Mouse (Mus musculus) thymus, postnatal 25 days (tissue): Measurements from ENCODE around the gene Ube2j2.

Source experiments
- DNase-seq: peaks from one replicate; pipeline ENCODE4 v3.0.0; 2022

The Ube2j2 gene

GRCm38 (mm10) chr4:155943534-155944249 is at the start of gene Ube2j2:
Gene Ube2j2, plus strand, starts transcription at chr4:155943831.
- DNase-seq = peak; percentile 95

GRCm38 (mm10) chr4:155894311-155894881 is 49.2 kb upstream of the Ube2j2 start:
- DNase-seq = peak; percentile 70

DNA sequence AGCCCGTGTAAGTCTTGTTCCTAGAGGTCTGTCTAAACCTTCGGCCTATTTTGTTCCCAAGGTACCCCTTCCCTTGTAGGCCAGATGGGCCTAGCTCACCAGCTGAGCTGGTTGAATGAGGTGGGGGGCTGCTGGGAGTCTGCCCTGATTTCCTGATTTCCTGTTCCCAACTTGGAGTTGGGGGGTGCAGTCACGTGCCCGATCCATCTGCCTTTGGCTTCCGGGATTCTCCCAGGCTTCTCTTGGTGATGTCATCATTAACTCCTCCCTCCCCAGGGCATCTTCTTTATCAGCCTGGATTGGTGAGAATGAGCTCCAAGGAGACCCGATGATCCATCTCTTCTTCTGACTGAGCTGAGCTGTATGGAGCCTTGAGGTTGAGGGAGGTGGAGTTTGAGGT is 48.4 kb upstream of the Ube2j2 start:
- no peak for DNase-seq

GRCm38 (mm10) chr4:155895826-155896225 is 47.8 kb upstream of the Ube2j2 start:
- DNase-seq = no peak

DNA sequence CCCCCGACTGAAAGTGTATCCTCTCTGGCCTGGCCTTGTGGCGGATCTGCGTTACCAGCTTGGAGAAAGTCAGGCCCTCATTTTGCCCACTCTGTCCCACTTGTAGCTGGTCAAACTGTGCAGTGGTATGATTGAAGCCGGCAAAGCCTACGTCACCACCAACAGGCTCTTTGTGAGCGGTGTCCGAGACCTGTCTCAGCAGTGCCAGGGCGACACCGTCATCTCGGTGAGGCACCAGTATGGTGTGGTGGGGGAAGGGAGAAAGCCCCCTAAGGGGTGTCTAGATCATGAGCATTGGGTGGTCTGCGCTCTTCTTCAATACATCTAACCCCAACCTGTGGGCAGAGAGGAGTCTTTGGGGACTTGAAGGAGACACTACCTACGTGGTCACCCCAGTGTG is 47.2 kb upstream of the Ube2j2 start:
- DNase-seq = no peak

DNA sequence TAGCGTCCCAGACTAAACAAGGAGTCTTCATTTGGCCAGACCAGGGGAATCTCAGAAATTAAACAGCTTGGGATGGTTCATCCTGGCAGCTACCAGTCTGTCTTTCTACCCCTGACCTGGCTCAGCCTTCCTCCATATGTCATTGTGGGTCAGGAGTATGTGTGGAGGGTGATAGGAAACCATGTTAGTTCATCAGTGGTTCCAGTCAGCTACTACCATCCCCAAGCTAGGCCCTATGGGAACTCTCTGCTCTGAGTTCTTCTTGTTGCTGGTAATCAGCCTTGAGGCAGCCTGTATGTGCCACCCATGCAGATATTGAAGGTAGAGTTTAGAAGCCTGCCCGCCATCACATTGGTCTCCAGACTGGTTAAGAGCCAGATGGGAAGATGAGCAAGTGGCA is 45.3 kb upstream of the Ube2j2 start:
- no peak for DNase-seq

- DNase-seq = no peak
Observed at GRCm38 (mm10) chr4:155899355-155899754, 44.3 kb upstream of the Ube2j2 start.

DNA sequence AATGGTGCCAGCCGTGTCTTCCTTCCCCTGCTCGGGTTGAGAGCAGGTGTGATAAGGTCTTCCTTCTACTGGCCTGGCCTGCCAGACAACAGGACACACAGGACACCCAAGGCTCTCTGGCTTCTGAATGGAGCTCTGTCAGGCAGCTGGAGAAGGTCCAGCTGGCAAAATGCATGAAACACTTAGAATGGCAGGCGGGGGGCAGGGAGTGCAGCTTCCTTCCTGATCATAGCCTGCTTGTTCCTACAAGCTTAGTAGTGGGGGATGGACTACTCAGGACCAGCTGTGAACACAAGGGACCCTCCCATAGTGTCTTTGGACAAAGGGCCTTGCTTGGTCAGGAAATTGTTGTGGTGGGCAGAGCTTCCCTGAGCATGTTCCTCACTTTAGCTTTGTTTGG is 42.4 kb upstream of the Ube2j2 start:
- no peak for DNase-seq

- DNase-seq = no peak
Observed at GRCm38 (mm10) chr4:155903246-155903645, 40.4 kb upstream of the Ube2j2 start.

DNA sequence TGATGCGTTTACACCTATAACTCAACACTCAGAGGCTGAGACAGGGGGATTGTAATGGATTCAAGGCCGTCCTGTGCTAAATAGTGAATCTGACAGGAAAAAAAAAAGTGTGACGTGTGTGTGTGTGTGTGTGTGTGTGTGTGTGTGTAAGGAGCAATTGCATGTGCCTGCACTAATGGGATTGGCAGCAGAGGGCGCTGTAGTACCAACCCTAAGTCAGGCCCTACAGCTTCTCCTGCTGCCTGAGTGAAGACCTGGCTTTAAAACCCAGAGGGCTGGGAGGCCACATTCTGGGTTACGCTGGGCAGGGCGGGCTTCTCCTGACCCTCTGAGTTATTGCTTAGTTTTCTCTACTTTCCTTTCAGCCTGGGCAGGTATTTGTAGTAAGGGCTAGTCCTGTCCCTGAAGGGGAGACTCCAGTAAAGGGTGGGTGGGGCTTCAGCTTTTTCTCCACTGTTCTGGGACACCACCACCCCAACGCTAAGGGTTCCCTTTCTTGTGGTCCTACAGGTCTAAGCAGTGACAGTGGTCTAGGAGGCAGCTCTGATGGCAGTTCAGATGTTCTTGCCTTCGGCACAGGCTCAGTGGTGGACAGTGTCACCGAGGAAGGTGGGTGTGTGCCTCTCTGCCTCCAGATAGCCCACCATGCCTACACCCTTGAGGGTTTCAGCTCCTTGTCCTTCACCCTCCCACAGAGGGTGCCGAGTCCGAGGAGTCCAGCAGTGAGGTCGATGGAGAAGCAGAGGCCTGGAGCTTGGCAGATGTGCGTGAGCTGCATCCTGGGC is 39.1 kb upstream of the Ube2j2 start:
- DNase-seq = no peak

- DNase-seq = no peak
Observed at GRCm38 (mm10) chr4:155905634-155906033, 38.0 kb upstream of the Ube2j2 start.

DNA sequence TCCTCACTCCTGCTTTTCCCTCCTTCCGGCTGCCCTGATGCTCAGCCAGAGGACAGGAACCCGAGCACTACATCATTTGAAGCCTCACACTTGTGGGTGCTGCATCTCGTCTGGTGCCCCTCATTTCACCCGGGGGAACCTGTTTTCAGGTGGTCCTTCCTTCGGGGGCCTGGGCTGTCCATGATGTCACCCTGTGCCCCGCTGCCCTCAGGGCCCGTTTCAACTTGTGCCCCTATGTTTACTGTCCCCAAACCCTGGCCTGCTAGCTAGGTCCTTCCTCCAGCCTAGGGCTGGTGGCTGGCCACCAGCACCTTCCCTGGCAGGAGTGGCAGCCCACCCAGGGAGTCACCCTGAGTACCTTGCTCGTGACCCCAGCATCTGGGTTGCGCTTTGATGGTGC is 37.5 kb upstream of the Ube2j2 start:
- DNase-seq = no peak

GRCm38 (mm10) chr4:155907003-155907402 is 36.6 kb upstream of the Ube2j2 start:
- DNase-seq = no peak

GRCm38 (mm10) chr4:155908281-155908680 is 35.4 kb upstream of the Ube2j2 start:
- no peak for DNase-seq

GRCm38 (mm10) chr4:155908751-155909150 is 34.9 kb upstream of the Ube2j2 start:
- no peak for DNase-seq

DNA sequence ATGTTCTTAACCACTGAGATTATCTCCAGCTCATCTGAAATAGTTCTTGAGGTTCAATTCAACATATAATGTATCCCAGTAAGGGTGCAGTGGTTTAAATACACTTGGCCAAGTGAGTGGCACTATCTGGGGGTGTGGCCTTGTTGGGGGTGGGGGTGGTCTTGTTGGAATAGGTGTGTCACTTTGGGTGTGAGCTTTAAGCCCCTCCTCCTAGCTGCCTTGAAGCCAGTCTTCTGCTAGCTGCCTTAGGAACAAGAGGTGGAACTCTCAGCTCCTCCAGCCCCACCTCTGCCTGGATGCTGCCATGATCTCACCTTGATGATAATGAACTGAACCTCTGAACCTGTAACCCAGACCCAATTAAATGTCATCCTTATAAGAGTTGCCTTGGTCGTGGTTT is 11.6 kb upstream of the Ube2j2 start:
- no peak for DNase-seq

- no peak for DNase-seq
Observed at GRCm38 (mm10) chr4:155943049-155943452, 580 bp upstream of the Ube2j2 start.

GRCm38 (mm10) chr4:155944271-155944670 is 640 bp downstream of the Ube2j2 start:
- no peak for DNase-seq

- DNase-seq = no peak
Observed at GRCm38 (mm10) chr4:155947094-155947493, 3.5 kb downstream of the Ube2j2 start.

DNA sequence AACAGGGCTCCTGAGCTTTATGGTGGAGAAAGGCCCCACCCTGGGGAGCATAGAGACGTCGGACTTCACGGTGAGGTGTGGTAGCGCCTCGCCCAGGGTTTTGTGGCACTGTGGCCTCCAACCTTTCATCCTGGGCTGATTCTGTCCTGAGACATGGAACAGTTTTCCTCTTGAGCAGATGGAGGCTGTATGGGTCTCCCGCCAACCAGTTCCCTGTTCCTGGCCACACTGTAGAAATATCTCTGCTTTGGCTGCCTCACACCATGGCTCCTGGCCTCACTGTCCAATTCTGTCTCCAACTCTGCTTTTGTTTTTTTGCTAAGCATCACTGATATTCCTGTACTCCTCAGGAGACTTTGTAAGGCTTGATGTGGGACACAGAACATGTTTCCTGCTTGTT is 11.9 kb downstream of the Ube2j2 start:
- DNase-seq = no peak

DNA sequence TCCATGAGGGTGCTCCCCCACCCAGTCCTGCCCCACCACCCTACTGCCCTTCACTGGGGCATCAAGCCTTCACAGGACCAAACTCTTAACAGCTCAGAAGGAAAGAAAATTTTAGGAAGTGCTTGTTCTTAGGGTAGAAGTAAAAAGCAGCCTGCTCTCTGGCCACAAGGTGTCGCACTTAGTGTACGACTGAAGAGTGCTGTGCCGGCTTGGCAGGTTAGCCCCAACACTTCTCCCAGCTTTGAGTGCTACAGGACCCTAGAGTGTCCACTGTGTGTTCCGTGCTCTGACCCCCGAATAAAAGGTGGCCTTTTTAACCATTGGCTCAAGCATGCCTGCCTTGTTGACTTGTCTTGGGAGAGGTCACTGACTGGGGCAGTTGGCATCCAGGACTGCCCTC is 15.6 kb downstream of the Ube2j2 start:
- DNase-seq = peak; percentile 75

GRCm38 (mm10) chr4:155962167-155962971 is 18.7 kb downstream of the Ube2j2 start, which contains the start of gene C1qtnf12:
Gene C1qtnf12, plus strand, starts transcription at chr4:155962318.
- DNase-seq = peak; percentile 40

DNA sequence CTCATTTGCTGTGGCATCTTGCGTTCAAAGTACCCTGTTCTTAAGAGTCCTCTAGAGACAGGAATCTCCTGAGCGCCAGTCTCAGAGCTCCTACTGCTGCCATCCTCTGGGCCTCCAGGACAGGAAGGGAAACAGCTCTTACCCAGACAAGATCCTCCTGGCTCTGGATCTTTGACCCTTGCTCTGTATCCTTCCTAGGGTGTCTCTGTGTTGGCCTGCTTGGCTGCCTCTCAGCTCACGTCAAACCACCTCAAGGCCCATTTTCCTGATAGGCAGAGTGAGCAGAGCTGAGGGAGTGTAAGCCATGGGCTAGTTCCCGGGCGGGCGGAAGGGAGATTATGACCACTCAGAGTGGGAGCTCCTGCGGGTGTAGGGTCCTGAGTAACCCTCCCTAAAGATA is 19.5 kb downstream of the Ube2j2 start:
- no peak for DNase-seq
